Mouse (Mus musculus): Measurements from ENCODE around the gene Zbtb2. TPM values are rescaled to one million over a fixed set of nuclear protein-coding genes. Genes with fewer than 3 reads are reported as not detected.

Gene Zbtb2
- polyA plus RNA-seq, 1 experiment from 2014 or later: 21.3 TPM

DNA sequence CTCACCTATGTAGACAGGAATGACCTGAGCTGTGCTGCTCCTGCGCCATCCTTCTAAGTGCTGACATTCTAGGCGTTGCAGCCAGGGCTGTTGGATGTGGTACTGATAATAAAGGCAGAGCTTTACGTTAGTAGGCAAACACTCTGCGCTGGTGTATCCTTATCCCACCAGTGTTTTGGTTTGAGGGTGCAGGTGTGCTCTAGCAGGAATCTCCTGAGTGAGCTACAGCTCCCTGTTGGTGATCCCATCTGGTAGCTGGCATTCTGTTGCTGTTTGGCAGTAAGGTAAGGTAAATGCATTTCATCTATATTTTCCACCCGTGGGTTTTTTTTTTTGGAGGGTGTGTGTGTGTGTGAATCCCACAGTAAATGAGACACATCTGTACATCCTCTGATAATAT, 10.2 kb upstream of the Zbtb2 start:
- Histone ChIP-seq H3K4me1 (no peaks in the 10 kb centered on the region), H3K36me3 (peaks cover 84% of the 10 kb centered on the region), H3K4me3 (no peak overlapping the region), H3K27ac (replicated peaks) (no peak overlapping the region), H3K9me3 (replicated peaks) (no peaks in the 10 kb centered on the region; the same call in 1 of the 2 replicates), H3K27me3 (ENCODE audit: low read depth, poor library complexity, severe bottlenecking) (no peaks in the 10 kb centered on the region)
- 94% methylated on average over 5 of the region's 5 CpGs for WGBS
- DNase-seq (ENCODE audit: low spot score): no peak

DNA sequence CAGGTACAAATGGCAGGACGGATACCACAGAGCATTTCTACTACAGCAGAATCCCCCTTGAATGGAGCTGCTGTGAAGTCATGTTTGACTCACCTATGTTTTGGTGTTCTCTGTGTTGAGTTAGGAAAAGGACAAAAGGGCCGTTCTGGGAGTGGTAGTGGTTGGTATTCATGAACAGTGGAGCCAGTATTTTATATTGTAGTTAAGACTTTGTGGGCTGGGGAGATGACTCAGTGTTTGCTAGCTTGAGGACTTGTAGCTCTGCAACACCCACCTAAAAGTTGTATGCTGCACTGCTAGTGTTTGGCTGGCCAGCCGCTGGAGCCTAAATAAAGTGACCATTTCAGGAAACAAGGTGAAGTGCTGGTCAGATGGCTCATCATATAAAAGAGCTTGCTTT, 7.4 kb upstream of the Zbtb2 start:
- peaks cover 7% of the 10 kb centered on the region for H3K4me1 ChIP-seq
- H3K9me3 ChIP-seq (replicated peaks): no peaks in the 10 kb centered on the region; the same call in 1 of the 2 replicates
- peaks cover 74% of the 10 kb centered on the region for H3K36me3 ChIP-seq
- H3K27ac ChIP-seq (replicated peaks): no peak overlapping the region
- no peak overlapping the region for H3K4me3 ChIP-seq
- no peak for DNase-seq (ENCODE audit: low spot score)
- WGBS: 92% methylated on average over 3 of the region's 3 CpGs
- H3K27me3 ChIP-seq (ENCODE audit: low read depth, poor library complexity, severe bottlenecking): no peaks in the 10 kb centered on the region

DNA sequence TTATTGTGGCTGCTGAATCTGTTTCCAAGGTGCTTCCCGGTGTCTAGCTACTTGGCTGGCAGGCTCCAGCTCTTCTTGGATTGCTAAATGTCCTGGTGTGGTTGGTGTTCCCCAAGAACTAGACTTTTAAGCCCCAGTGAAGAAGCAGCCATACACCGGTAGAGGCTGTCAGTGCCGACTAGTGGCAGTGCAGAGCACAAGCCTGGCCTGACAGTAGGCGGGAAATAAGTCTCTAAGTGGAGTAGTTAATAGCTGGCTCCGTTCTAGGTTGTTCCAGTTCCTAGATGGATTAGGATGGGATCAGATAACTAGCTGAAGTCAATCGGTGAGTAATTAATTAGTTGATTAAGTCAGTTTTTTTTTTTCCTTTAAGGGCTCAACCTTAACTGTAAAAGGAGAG, 3.9 kb upstream of the Zbtb2 start:
- Histone ChIP-seq H3K36me3 (peaks cover 48% of the 10 kb centered on the region), H3K4me1 (peaks cover 25% of the 10 kb centered on the region), H3K27me3 (ENCODE audit: low read depth, poor library complexity, severe bottlenecking) (no peaks in the 10 kb centered on the region), H3K4me3 (no peak overlapping the region), H3K27ac (replicated peaks) (no peak overlapping the region), H3K9me3 (replicated peaks) (no peaks in the 10 kb centered on the region; the same call in 1 of the 2 replicates)
- WGBS: 69% methylated on average over 6 of the region's 6 CpGs
- no peak for DNase-seq (ENCODE audit: low spot score)

DNA sequence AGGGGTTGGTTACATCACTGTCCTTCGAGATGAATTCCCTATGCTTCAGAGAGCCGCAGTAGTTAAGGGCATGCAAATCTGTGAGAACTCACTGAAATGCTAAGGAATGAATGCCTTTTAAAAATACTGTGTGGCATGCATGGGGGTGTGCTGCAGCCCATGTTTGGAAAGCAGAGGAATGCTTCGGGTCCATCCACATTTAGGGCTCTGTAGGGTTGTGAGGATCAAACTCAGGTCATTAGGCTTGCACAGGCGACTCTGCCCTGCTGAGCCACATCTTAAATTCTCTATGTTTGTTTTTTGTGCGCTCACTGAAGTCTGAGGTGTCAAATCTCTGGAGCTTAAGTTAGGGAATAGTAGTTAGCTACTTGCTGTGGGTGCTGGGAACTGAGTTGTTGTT, 3.2 kb upstream of the Zbtb2 start:
- Histone ChIP-seq H3K27ac (replicated peaks) (no peak overlapping the region), H3K9me3 (replicated peaks) (no peaks in the 10 kb centered on the region), H3K36me3 (peaks cover 40% of the 10 kb centered on the region), H3K27me3 (ENCODE audit: low read depth, poor library complexity, severe bottlenecking) (no peaks in the 10 kb centered on the region), H3K4me3 (no peak overlapping the region), H3K4me1 (peaks cover 27% of the 10 kb centered on the region)
- DNase-seq (ENCODE audit: low spot score): no peak
- WGBS: 82% methylated on average over 5 of the region's 5 CpGs

- Histone ChIP-seq H3K9me3 (replicated peaks) (no peaks in the 10 kb centered on the region), H3K27me3 (ENCODE audit: low read depth, poor library complexity, severe bottlenecking) (no peaks in the 10 kb centered on the region), H3K4me3 (0 out of 2 replicates have a peak overlapping the region, but pooled peaks have one; percentile 11), H3K36me3 (peaks cover 35% of the 10 kb centered on the region), H3K27ac (replicated peaks) (no peak overlapping the region), H3K4me1 (peaks cover 32% of the 10 kb centered on the region)
- no peak for DNase-seq (ENCODE audit: low spot score)
- WGBS: 82% methylated on average over 2 of the region's 2 CpGs
These were observed 2.6 kb upstream of the Zbtb2 start for GRCm38 (mm10) chr10:4390550-4390949.

- no peak for DNase-seq (ENCODE audit: low spot score)
These were observed 1.7 kb upstream of the Zbtb2 start for GRCm38 (mm10) chr10:4389461-4390112.

DNA sequence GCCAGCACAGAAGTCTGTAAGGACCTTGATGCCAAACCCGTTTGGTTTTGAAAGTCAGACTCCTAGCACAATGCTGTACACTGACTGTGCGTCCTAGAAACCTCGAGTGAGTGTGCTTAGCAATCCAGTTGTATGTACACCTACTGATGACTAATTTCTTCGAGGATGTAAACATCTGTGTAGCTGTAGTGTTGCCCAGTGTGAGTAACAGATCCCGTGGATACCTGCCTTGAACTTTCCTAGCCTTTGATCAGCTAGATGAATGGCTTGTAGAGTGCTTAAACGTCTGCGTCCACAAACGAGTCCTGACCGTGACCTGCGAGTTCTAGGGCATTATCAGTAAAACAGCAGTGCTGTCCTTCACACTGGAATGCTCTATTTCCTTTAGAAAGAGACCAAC, 1.1 kb upstream of the Zbtb2 start:
- 53% methylated on average over 10 of the region's 10 CpGs for WGBS
- Histone ChIP-seq H3K4me3 (peak overlapping the region; percentile 96), H3K4me1 (peaks cover 32% of the 10 kb centered on the region), H3K27ac (replicated peaks) (0 out of 2 replicates have a peak overlapping the region, but pooled peaks have one; percentile 99), H3K9me3 (replicated peaks) (no peaks in the 10 kb centered on the region), H3K36me3 (peaks cover 20% of the 10 kb centered on the region), H3K27me3 (ENCODE audit: low read depth, poor library complexity, severe bottlenecking) (no peaks in the 10 kb centered on the region)
- no peak for DNase-seq (ENCODE audit: low spot score)

More at GRCm38 (mm10) chr10:4389461-4390112, 1.7 kb upstream of the Zbtb2 start:
- H3K36me3 ChIP-seq: peaks cover 25% of the 10 kb centered on the region
- H3K27me3 ChIP-seq (ENCODE audit: low read depth, poor library complexity, severe bottlenecking): no peaks in the 10 kb centered on the region
- H3K4me3 ChIP-seq: peak overlapping the region; percentile 96
- no peak overlapping the region for H3K27ac ChIP-seq (replicated peaks)
- 76% methylated on average over 5 of the region's 5 CpGs for whole genome bisulfite sequencing
- peaks cover 32% of the 10 kb centered on the region for H3K4me1 ChIP-seq
- H3K9me3 ChIP-seq (replicated peaks): no peaks in the 10 kb centered on the region

GRCm38 (mm10) chr10:4388384-4388745, 457 bp upstream of the Zbtb2 start:
- no peaks in the 10 kb centered on the region for H3K9me3 ChIP-seq (replicated peaks)
- H3K27me3 ChIP-seq (ENCODE audit: low read depth, poor library complexity, severe bottlenecking): no peaks in the 10 kb centered on the region
- DNase-seq (ENCODE audit: low spot score): no peak
- H3K4me3 ChIP-seq: peak overlapping the region; percentile 96
- WGBS: 2% methylated on average over 19 of the region's 19 CpGs
- peak overlapping the region; percentile 99 for H3K27ac ChIP-seq (replicated peaks)
- peaks cover 32% of the 10 kb centered on the region for H3K4me1 ChIP-seq
- peaks cover 13% of the 10 kb centered on the region for H3K36me3 ChIP-seq

DNA sequence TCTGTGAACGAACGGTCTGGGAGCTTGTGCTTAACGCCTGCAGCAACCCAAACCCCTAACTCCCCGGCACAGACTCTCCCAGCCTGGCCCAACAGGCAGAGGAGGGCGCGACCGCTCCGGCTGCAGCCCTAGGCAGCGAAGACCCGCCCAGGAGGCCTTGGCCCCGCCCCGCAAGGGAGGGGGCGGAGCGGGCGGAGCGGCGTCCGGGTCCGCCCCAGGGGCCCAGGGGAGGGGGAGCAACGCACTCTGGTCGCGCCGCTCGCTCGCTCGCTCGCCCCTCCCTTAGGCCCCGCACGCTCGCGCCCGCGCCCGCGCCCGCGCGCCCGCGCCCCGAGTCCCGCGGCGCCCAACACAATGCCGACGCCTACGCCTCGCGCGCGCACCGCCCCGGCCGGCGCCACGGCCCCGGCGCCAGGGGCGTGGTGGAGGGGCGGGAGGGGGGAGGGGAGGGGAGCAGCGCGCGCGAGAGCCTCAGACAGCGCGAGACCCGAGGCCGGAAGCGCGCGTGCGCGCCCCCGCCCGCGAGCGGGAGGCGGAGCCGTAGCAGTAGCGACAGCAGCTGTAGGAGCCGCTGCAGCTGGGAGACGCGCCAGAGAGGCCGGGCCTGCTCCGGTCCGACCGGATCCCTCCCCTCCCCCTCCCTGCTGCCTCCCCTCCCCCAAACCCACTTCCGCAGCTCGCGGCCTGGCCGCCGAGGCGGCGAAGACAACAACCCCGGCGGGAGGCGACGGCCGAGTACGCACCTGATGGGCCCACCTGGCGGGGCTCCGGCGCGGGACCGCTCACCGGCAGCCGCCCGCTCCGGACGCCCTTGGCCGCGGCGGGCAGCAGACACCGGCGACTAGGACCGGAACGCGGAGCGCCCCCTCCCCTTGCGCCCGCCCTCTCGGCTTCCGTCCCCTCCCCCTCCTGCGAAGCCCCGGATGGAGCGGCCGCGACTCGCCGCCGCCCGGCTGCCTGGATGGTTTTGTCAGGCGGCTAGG, 1.0 kb downstream of the Zbtb2 start:
- H3K27ac ChIP-seq (replicated peaks): peak overlapping the region; percentile 99
- 0% methylated on average over 70 of the region's 133 CpGs for WGBS
- H3K27me3 ChIP-seq (ENCODE audit: low read depth, poor library complexity, severe bottlenecking): no peaks in the 10 kb centered on the region
- peak overlapping the region; percentile 96 for H3K4me3 ChIP-seq
- no peaks in the 10 kb centered on the region; the same call in 1 of the 2 replicates for H3K36me3 ChIP-seq
- H3K9me3 ChIP-seq (replicated peaks): no peaks in the 10 kb centered on the region
- peaks cover 40% of the 10 kb centered on the region for H3K4me1 ChIP-seq
- DNase-seq (ENCODE audit: low spot score): peak; percentile 95

- Histone ChIP-seq H3K4me3 (no peak overlapping the region), H3K27ac (replicated peaks) (no peak overlapping the region), H3K27me3 (ENCODE audit: low read depth, poor library complexity, severe bottlenecking) (no peaks in the 10 kb centered on the region), H3K9me3 (replicated peaks) (no peaks in the 10 kb centered on the region), H3K36me3 (no peaks in the 10 kb centered on the region), H3K4me1 (peaks cover 23% of the 10 kb centered on the region)
- 95% methylated on average over 7 of the region's 7 CpGs for WGBS
- DNase-seq (ENCODE audit: low spot score): no peak
These were observed 3.7 kb downstream of the Zbtb2 start for GRCm38 (mm10) chr10:4384244-4384643.

- Histone ChIP-seq H3K4me3 (no peak overlapping the region), H3K27ac (replicated peaks) (no peak overlapping the region), H3K27me3 (ENCODE audit: low read depth, poor library complexity, severe bottlenecking) (no peaks in the 10 kb centered on the region), H3K9me3 (replicated peaks) (no peaks in the 10 kb centered on the region), H3K4me1 (peaks cover 10% of the 10 kb centered on the region), H3K36me3 (no peaks in the 10 kb centered on the region)
- DNase-seq (ENCODE audit: low spot score): no peak
- 90% methylated on average over 5 of the region's 5 CpGs for WGBS
These were observed 7.2 kb downstream of the Zbtb2 start for GRCm38 (mm10) chr10:4380748-4381147.

- 90% methylated on average over 7 of the region's 7 CpGs for WGBS
- no peak for DNase-seq (ENCODE audit: low spot score)
- Histone ChIP-seq H3K9me3 (replicated peaks) (no peaks in the 10 kb centered on the region), H3K4me1 (peaks cover 11% of the 10 kb centered on the region), H3K27ac (replicated peaks) (no peak overlapping the region), H3K36me3 (peaks cover 23% of the 10 kb centered on the region), H3K27me3 (ENCODE audit: low read depth, poor library complexity, severe bottlenecking) (no peaks in the 10 kb centered on the region), H3K4me3 (no peak overlapping the region)
These were observed 11.0 kb downstream of the Zbtb2 start for GRCm38 (mm10) chr10:4376931-4377330.

GRCm38 (mm10) chr10:4376461-4376860, 11.4 kb downstream of the Zbtb2 start:
- Histone ChIP-seq H3K27ac (replicated peaks) (no peak overlapping the region), H3K36me3 (peaks cover 28% of the 10 kb centered on the region), H3K4me3 (no peak overlapping the region), H3K27me3 (ENCODE audit: low read depth, poor library complexity, severe bottlenecking) (no peaks in the 10 kb centered on the region), H3K4me1 (peaks cover 11% of the 10 kb centered on the region), H3K9me3 (replicated peaks) (no peaks in the 10 kb centered on the region)
- DNase-seq (ENCODE audit: low spot score): no peak
- 84% methylated on average over 7 of the region's 7 CpGs for WGBS

Measured in midbrain, embryonic 10.5 days (tissue).